Mouse (Mus musculus): Measurements from ENCODE around the gene Gm10226. TPM values are rescaled to one million over a fixed set of nuclear protein-coding genes. Genes with fewer than 3 reads are reported as not detected.

Gm10226 gene
- polyA plus RNA-seq (2012; ENCODE audit: low replicate concordance), result not detected in 2 replicates

DNA sequence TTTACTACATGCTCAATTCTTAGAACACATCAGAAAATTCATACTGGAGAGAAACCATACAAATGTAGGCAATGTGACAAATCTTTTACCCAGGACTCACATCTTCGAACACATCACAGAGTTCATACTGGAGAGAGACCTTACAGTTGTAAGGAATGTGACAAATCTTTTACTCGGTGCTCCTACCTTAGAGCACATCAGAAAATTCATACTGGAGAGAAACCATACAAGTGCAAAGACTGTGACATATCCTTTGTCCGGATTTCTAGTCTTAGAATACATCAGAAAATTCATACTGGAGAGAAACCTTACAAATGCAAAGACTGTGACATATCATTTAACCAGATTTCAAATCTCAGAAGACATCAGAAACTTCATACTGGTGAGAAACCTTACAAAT lies at the start of gene Gm10226:
Gm10226 (plus strand) TSS at position 301 of the 400 bp plus-strand sequence.

DNA sequence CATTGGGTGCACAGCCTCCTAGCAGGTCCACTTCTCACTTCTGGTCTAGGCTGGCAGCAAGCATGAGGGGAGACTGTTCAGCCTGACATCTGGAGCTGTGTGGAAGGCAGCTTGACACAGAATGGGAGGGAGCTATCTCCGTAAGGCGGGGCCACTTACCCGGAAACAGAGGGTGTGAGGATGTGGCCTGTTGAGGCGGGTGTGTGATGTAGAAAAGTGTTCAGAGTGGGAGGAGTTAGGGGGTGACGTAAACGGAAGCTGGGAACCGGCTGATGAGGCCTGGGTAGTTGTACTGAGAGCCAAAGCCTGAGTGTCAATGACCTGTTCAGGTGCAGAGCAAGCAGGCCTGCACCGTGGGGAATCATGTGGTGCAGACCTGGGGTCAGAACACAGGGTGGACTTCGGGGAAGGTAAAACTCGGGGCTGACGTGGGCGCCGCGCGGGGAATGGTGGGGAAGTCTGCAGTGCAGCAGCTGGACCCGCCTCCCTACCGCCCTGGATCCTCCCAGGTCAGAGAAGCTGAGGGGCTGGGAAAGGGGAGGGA lies 41.2 kb upstream of the Gm10226 start, which contains the start of gene Zfp983:
Zfp983 (plus strand) TSS at position 261 of the 544 bp plus-strand sequence.

DNA sequence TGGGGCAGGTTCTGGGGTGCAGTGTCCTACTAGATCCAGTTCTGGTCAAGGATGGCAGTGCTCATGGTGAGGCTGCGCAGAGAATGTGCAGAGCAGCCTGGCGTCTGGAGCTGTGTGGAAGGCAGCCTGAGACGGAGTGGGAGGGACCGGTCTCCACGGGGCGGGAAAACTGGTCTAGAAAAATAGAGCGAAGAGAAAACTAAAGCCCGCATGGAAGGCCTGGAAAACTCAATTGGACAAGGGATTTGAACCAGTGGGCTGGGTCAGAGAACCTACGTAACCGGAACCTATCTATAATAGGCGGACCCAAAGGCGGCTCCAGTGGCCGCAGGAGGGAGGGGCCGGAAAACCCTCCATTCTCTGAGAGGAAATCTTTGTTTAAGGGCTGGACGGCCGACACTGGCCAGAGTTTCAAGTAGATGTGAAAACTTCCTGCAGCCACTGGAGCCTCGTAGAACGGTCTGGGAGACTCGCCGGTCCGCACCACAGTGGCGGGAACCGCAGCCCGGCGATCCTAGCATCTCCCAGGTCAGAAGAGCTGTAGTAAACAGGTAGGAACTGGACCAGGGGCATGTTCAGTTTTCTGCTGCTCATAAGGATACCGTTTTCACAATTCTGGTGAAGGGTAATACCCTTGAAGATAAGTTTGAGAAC lies 15.8 kb downstream of the Gm10226 start, which contains the start of gene Zfp760:
Zfp760 (plus strand) TSS at position 399 of the 654 bp plus-strand sequence.

DNA sequence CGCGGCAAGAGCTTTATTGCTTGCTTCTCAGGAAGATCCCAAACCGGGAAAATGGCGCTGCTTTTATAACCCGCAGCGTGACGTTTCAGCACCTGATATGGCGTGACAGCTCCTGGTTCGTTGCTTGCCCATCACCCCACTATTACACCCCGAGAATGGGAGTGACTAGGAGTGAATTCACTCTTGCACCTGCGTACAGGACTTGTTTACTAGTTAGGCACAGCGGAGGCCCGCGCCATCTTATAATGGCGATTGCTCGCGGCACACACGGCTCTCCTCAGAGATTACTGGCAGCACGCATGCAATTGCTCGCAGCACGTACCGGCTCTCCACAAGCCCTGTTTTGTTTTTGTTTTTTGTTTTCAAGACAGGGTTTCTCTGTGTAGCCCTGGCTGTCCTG lies 38.8 kb downstream of the Gm10226 start, which contains the start of gene Zfp229:
Zfp229 (plus strand) TSS at position 301 of the 400 bp plus-strand sequence.

Other genes starting within 250 kb of the Gm10226 start
- 0.31 and 1.5 TPM in 2 replicates for gene Zfp51, start 241.5 kb upstream of the Gm10226 start, polyA plus RNA-seq (2012; ENCODE audit: low replicate concordance)
- gene Zfp53, start 202.9 kb upstream of the Gm10226 start, polyA plus RNA-seq (2012; ENCODE audit: low replicate concordance), result 3.5 and 3.7 TPM in 2 replicates
- 1.4 and 1.5 TPM in 2 replicates for gene Zfp52, start 156.3 kb upstream of the Gm10226 start, polyA plus RNA-seq (2012; ENCODE audit: low replicate concordance)
- 0.18 and 0.57 TPM in 2 replicates for gene Zfp948, start 124.9 kb upstream of the Gm10226 start, polyA plus RNA-seq (2012; ENCODE audit: low replicate concordance)
- gene Zfp983, start 41.2 kb upstream of the Gm10226 start, polyA plus RNA-seq (2012; ENCODE audit: low replicate concordance), result 0.40 and 0.90 TPM in 2 replicates
- gene Zfp760, start 15.9 kb downstream of the Gm10226 start, polyA plus RNA-seq (2012; ENCODE audit: low replicate concordance), result 0.52 and 1.4 TPM in 2 replicates
- gene Zfp229, start 38.9 kb downstream of the Gm10226 start, polyA plus RNA-seq (2012; ENCODE audit: low replicate concordance), result 1.5 and 3.7 TPM in 2 replicates
- gene Zfp820, start 153.9 kb downstream of the Gm10226 start, polyA plus RNA-seq (2012; ENCODE audit: low replicate concordance), result 0.07 and 0.08 TPM in 2 replicates
- 1.5 and 2.2 TPM in 2 replicates for gene Zfp995, start 218.1 kb downstream of the Gm10226 start, polyA plus RNA-seq (2012; ENCODE audit: low replicate concordance)